Comparison of ENCODE assay signal across 18 mouse cellular contexts in genomic region chr3:107828518-107828917, GRCm38 (mm10). TPM values are rescaled to one million over a fixed set of nuclear protein-coding genes. Genes with fewer than 3 reads are reported as not detected.
DNase-seq lines count a peak whose midpoint lies in the region; ATAC-seq and TF ChIP-seq lines count a peak whose summit lies in the region.
"Had no signal": no experiment of that assay in that cellular context is flagged by ENCODE, and none has a peak within 500 bp of the region (broad histone marks: within the 10 kb centered on the region; RNA-seq: fewer than 3 reads in every experiment).

No protein-coding gene starts in this region.

- TF ChIP-seq CTCF in kidney, adult 2 months (conservative IDR thresholded peaks at IDR 0.05; ENCODE audit: insufficient read depth, insufficient read length, low read depth, low read length): 0 out of 2 replicates have a peak, but pooled peaks have one; percentile 4

- H3K36me3 ChIP-seq in kidney, adult 2 months (ENCODE audit: control insufficient read depth, insufficient read depth, low read length): no peaks in the 10 kb centered on the region
- H3K36me3 ChIP-seq: liver, embryonic 12.5 days had no signal

- H3K27me3 ChIP-seq in kidney, adult 2 months (replicated peaks; ENCODE audit: control insufficient read depth, insufficient read depth, low read length): no peaks in the 10 kb centered on the region

- peak; percentile 36; the same call in 1 of the 2 replicates for ATAC-seq in frontal cortex, adult (ENCODE audit: low TSS enrichment)
- ATAC-seq: liver, embryonic 12.5 days; lung, postnatal 0 days had no signal

- no peak for TF ChIP-seq POLR2A in kidney, adult 2 months (IDR thresholded peaks at IDR 0.05; ENCODE audit: low read depth, low read length)

- H3K4me1 ChIP-seq in kidney, adult 2 months (ENCODE audit: control insufficient read depth, insufficient read depth, low read length): no peaks in the 10 kb centered on the region

- no peak overlapping the region for H3K27ac ChIP-seq in kidney, adult 2 months (ENCODE audit: insufficient read depth, low read depth, low read length)
- H3K27ac ChIP-seq: liver, embryonic 12.5 days had no signal

- no peak overlapping the region for H3K4me3 ChIP-seq in kidney, adult 2 months (ENCODE audit: insufficient read depth, low read depth, low read length)
- H3K4me3 ChIP-seq: liver, embryonic 12.5 days had no signal

- 42% methylated on average over 5 of the region's 5 CpGs for WGBS in kidney, adult 2 months

- DNase-seq in frontal cortex, postnatal 25 days (ENCODE audit: low spot score in 2 of 2): no peak
- no peak for DNase-seq in kidney, adult 2 months
- no peak for DNase-seq in kidney, postnatal 14 days
- DNase-seq in ES-CJ7 (ENCODE audit: low read depth, low spot score): peak; percentile 32
- DNase-seq in fibroblast of lung, adult 2 months (ENCODE audit: low read depth): peak; percentile 44
- DNase-seq in cerebellum, postnatal 36 days: no peak
- no peak for DNase-seq in retina, postnatal 1 day
- DNase-seq: adrenal gland, postnatal 36 days; cerebellum, adult 9-11 months; kidney, postnatal 25 days; layer of hippocampus, adult 9-11 months; thymus, adult 2 months had no signal

RNA-seq across cellular contexts. Expression of gene Eps8l3, which starts 48.5 kb away (rescaled TPM):
- 0.72 TPM in 2 replicates for polyA plus RNA-seq in kidney, adult 2 months (2012; rRNA removed)
- polyA plus RNA-seq: embryonic facial prominence, embryonic 11.5 days; hindbrain, embryonic 11.5 days; liver, embryonic 12.5 days; lung, postnatal 0 days; midbrain, embryonic 11.5 days had no signal

Comparison
In these comparisons a context has a peak if more than half of its experiments do, and no peak if none do; other contexts are left out.
1. DNase-seq: peak in ES-CJ7 (single experiment) and fibroblast of lung, adult 2 months (single experiment); none in frontal cortex, postnatal 25 days (0 of 2), kidney, adult 2 months (single experiment), kidney, postnatal 14 days (single experiment), cerebellum, postnatal 36 days (0 of 2) and retina, postnatal 1 day (single experiment).